Mouse (Mus musculus) lung, postnatal 14 days (tissue): ENCODE measurements at regions not wholly inside any gene's neighbourhood (a gene's known extent, or its start where the extent isn't known, plus 50 kb on each side); places are given as distances from the start of the nearest gene placed in this dataset.
A peak's percentile ranks its signal among the peaks of the same experiment; 100 is the strongest.

ENCODE experiments used
- DNase-seq: peaks from one replicate; pipeline ENCODE4 v3.0.0; 2021

DNA sequence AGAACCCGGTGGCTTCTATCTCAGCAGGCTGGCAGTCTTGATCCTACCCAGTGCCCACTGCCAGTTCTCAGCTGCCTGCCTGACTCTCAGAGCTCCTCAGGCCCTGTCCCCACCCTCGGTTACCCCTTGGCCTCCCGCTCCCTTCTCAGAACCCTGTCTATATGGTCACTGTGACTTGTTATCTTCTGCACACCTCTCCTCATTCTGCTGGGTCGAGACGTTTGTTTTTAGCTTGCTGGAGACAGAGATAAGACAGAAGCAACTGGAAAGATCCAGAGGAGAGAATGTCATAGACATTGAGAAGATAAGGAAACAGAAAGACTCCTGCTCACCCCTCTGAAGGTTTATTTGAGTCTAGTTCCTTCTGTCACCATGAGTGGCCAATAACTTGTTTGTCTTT is 53.8 kb upstream of the Phc1 start:
- no peak for DNase-seq

- DNase-seq, result no peak
Observed at GRCm38 (mm10) chr6:122393231-122393881, 53.0 kb upstream of the Phc1 start.

DNA sequence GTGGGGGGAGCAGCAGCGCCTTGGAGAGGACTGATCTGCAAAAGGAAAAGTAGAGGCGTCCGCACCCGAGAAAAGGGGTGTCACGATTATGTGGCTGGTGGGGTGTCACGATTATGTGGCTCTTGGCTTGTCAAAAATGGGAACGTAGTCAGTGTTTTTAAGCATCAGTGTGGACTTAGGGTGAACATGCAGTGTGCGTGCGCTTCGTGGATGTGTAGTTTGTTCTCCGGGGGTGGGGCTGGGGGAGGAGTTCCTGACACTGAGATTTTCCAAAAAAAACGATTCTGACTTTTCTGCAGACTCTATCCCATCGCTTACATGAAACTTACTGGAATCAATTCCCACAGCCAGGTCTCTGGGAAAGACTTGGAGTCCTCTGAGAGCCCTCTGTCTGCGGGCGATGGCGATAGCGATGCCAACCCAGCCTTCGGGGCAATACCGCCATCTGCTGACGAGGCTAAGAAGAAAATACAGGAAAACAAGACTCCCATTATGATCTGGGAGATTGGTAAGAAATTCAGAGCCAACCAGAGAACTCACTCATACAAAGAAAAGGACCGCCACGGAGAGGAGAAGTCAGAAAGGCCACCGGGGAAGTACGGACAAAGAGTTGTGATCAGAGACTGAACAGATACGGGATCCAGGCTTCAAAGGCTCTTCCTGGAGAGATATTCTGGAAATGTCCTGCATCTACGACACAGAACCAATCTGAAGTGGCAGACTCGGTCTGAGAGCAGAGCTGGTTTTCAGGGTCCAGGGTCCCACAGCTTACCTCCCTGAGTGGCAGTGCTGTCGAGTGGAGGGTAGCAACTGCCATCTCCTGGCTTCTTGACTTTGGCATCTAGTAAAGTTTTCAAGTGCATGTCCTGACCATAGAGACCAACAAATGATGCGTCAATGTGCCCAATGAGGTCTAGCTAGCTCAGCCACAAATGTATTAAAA is 51.6 kb upstream of the Phc1 start:
- DNase-seq, result peak; percentile 76

DNA sequence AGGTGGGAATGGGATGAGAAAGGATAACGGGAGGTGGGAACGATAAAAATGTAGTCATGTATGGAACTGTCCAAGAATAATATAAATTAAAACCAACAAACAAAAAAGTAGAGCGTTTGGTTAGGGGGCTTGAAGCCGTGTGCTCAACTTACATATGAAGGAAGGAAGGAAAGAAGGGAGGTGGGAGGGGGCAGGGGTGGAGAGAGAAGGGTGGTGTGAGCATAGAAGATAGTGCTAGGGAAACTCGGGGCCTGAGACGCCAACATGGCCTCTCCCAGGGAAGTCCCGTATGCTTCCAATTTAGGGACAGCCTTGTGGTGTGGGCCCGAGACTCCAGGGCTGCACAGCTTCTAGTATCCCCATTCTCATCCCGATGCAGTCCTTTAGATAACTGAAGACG is 50.8 kb upstream of the Phc1 start:
- no peak for DNase-seq

DNA sequence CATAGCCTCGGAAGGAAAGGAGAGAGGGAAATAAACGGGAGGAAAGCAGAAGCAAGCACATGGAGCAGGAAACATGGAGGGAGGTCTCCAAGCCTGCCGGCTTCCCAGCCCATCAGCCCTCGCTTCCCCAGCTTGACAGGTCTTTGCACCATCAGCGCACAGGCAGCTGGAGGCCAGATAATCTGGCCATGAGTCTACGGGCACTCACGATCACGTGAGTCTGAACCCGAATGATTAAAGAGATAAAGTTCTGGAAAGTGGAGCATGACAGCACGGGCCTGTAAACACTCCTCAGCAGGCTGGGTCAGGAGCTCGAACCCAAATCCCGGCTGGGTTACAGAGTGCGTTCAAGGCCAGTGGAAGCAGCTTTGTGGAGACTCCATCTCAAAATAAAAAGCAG is 50.4 kb upstream of the Phc1 start:
- no peak for DNase-seq
